ENCODE assay signal across 19 mouse cellular contexts in the genomic region with DNA sequence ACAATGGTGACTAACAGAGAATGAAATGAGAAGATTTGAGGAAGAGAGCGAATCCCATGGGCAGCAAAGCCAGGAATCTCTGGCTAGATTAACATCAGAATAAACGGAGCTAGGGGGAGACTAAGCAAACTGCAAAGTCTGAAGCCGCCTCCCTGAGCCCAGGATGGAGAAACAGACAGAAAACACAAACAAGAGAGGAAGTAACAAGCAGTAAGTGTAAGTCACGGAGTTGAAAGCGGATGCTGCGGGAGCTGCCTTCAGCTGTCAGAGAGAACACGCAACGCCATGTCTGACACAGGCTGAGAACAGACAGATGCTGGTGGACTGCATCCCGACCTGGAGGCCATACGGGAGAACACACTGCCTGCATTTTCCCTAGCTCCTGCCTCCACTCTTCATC.
DNase-seq lines count a peak whose midpoint lies in the region; ATAC-seq lines count a peak whose summit lies in the region.
"Had no signal": no experiment of that assay in that cellular context is flagged by ENCODE, and none has a peak within 500 bp of the region (broad histone marks: within the 10 kb centered on the region; RNA-seq: fewer than 3 reads in every experiment).

No protein-coding gene starts in this region.

- ATAC-seq in megakaryocyte, adult 5-6 weeks (ENCODE audit: poor library complexity, severe bottlenecking): 0 out of 2 replicates have a peak, but pooled peaks have one; percentile 32
- ATAC-seq: forebrain, embryonic 14.5 days; lung, postnatal 0 days had no signal

- intact Hi-C loops in gastrocnemius, postnatal 14 days (cut with DNase I; ENCODE audit: low total_unique reads): no loop called here

- DNase-seq in CD4-positive, CD25-positive, alpha-beta regulatory T cell, adult 2 months (ENCODE audit: low read depth, low spot score): peak; percentile 71
- DNase-seq in R1 (ENCODE audit: low read depth, low spot score): peak; percentile 69
- DNase-seq in thymus, postnatal 25 days: peak; percentile 33
- DNase-seq in frontal cortex, postnatal 10 days (ENCODE audit: low spot score in 2 of 2): no peak
- no peak for DNase-seq in adrenal gland, postnatal 36 days
- no peak for DNase-seq in gastrocnemius, postnatal 14 days
- DNase-seq: adrenal gland, postnatal 10 days; cerebellum, adult 8-10 months; cerebellum, postnatal 36 days; gastrocnemius, postnatal 10 days; heart, adult 18-20 months; heart, postnatal 10 days; kidney, adult 9 months; kidney, postnatal 25 days; layer of hippocampus, postnatal 36 days; right cerebral cortex, postnatal 14 days had no signal

Comparison
In these comparisons a context has a peak if more than half of its experiments do, and no peak if none do; other contexts are left out.
1. DNase-seq: peak in CD4-positive, CD25-positive, alpha-beta regulatory T cell, adult 2 months (single experiment), R1 (single experiment) and thymus, postnatal 25 days (single experiment); none in frontal cortex, postnatal 10 days (0 of 2), adrenal gland, postnatal 36 days (0 of 2) and gastrocnemius, postnatal 14 days (single experiment).